ENCODE assay signal across 11 mouse cellular contexts in genomic region chr12:42137764-42138163, GRCm38 (mm10).
DNase-seq lines count a peak whose midpoint lies in the region; ATAC-seq lines count a peak whose summit lies in the region.
"Had no signal": no experiment of that assay in that cellular context is flagged by ENCODE, and none has a peak within 500 bp of the region (broad histone marks: within the 10 kb centered on the region; RNA-seq: fewer than 3 reads in every experiment).

No protein-coding gene starts in this region.

- H3K27me3 ChIP-seq in hindbrain, embryonic 14.5 days (ENCODE audit: control insufficient read depth, insufficient read depth, low read length) = no peaks in the 10 kb centered on the region
- H3K27me3 ChIP-seq: liver, embryonic 13.5 days had no signal

- peak overlapping the region; percentile 64 for H3K27ac ChIP-seq in hindbrain, embryonic 14.5 days
- H3K27ac ChIP-seq: heart, adult 2 months; liver, embryonic 13.5 days had no signal

- no peak overlapping the region for H3K4me2 ChIP-seq in hindbrain, embryonic 14.5 days (replicated peaks)
- H3K4me2 ChIP-seq: liver, embryonic 13.5 days had no signal

- no peaks in the 10 kb centered on the region for H3K36me3 ChIP-seq in hindbrain, embryonic 14.5 days (replicated peaks; ENCODE audit: control insufficient read depth, insufficient read depth)
- H3K36me3 ChIP-seq: liver, embryonic 13.5 days had no signal

- H3K9me3 ChIP-seq in hindbrain, embryonic 14.5 days (ENCODE audit: control insufficient read depth, low read length) = no peaks in the 10 kb centered on the region
- H3K9me3 ChIP-seq: liver, embryonic 13.5 days had no signal

- peak; percentile 6 for DNase-seq in layer of hippocampus, adult 8-10 months (ENCODE audit: low spot score in 2 of 2)
- no peak for DNase-seq in layer of hippocampus, postnatal 10 days (ENCODE audit: low spot score in 2 of 2)
- DNase-seq in brain, adult 2 months (ENCODE audit: low read depth, low spot score) = peak; percentile 80
- DNase-seq in cerebellum, adult 9-11 months = peak; percentile 18
- DNase-seq in hindbrain, embryonic 14.5 days (ENCODE audit: low spot score) = peak; percentile 51
- DNase-seq in ovary, postnatal 14 days (ENCODE audit: low spot score) = no peak
- DNase-seq in heart, postnatal 4 days = no peak
- no peak for DNase-seq in spleen, postnatal 36 days (ENCODE audit: low spot score in 2 of 2)
- DNase-seq: adrenal gland, adult 8-10 months; heart, adult 2 months; liver, embryonic 13.5 days had no signal

- H3K9ac ChIP-seq in hindbrain, embryonic 14.5 days = no peak overlapping the region
- H3K9ac ChIP-seq: liver, embryonic 13.5 days had no signal

- 21% methylated on average over 5 of the region's 5 CpGs for WGBS in hindbrain, embryonic 14.5 days

- H3K4me3 ChIP-seq in hindbrain, embryonic 14.5 days (replicated peaks; ENCODE audit: low read length) = no peak overlapping the region
- H3K4me3 ChIP-seq: heart, adult 2 months; liver, embryonic 13.5 days had no signal

- peak; percentile 13; the same call in 1 of the 2 replicates for ATAC-seq in hindbrain, embryonic 14.5 days (ENCODE audit: low FRiP score)

- H3K4me1 ChIP-seq in hindbrain, embryonic 14.5 days (replicated peaks; ENCODE audit: control insufficient read depth, insufficient read depth, low read length) = 0 out of 2 replicates have a peak, but pooled peaks cover 10% of the 10 kb centered on the region
- H3K4me1 ChIP-seq: liver, embryonic 13.5 days had no signal

Comparison
In these comparisons a context has a peak if more than half of its experiments do, and no peak if none do; other contexts are left out.
1. DNase-seq: peak in layer of hippocampus, adult 8-10 months (2 of 2), brain, adult 2 months (single experiment), cerebellum, adult 9-11 months (single experiment) and hindbrain, embryonic 14.5 days (single experiment); none in layer of hippocampus, postnatal 10 days (0 of 2), ovary, postnatal 14 days (single experiment), heart, postnatal 4 days (single experiment) and spleen, postnatal 36 days (0 of 2).